Mouse (Mus musculus) kidney, adult 18-20 months (tissue): ENCODE measurements at regions not wholly inside any gene's neighbourhood (a gene's known extent, or its start where the extent isn't known, plus 50 kb on each side); places are given as distances from the start of the nearest gene placed in this dataset.

ENCODE experiments used
- DNase-seq: peaks from one replicate; pipeline ENCODE4 v3.0.0; 2021

GRCm38 (mm10) chr15:36884671-36885365 lies 122.8 kb downstream of the Zfp706 start:
- DNase-seq: no peak

DNA sequence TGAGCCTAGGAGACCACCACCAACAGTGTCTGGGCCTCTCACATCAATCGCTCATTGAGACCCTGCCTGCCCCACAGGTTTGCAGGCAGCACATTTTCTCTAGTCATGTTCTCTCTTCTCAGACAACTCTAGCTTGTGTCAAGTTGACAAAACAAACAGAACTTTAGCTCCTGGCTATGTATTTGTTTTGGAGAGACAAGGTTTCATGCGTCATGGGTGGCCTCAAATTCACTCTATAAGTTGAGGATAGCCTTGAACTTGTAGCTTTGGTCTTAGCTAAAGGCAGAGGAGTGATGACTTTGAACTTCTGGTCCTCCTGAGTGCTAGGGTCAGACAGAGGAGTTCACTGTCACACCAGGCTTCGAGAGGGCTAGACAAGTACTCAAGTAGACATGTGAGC lies 123.5 kb downstream of the Zfp706 start:
- DNase-seq: no peak

DNA sequence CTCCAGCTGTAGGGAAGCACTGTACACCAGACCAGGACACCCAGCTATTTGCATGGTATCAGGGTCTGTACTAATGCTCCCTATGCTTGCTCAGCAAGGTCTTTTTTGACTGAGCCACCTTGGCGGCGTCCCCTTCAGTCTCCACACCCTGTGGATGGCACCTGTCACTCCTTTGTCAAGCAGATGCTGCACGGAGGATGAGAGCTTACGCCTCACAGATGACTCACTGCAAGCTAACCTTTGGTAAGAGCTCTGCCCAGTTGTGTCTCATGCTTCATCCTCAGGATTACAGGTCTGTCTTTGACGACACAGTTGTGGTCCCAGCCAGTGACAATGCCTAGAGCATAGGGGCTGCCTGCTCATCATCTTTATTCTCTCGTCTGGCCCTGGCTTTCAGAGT lies 124.4 kb downstream of the Zfp706 start:
- DNase-seq: no peak

DNA sequence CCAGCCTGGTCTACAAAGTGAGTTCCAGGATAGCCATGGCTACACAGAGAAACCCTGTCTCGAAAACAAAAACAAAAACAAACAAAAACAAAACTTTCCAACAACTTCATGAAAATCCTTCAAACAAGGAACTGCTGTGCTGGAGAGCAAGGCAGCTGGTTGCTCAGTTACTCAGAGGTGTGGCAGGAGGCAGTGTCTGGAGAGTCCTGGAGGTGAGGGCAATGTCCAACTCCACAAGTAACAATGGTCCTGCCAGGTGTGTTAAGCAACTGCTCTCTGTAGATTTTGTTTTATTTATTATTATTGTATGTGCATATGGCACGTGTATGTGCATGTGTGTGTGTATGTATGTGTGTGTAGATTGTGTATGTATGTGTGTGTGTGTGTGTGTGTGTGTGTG lies 126.0 kb downstream of the Zfp706 start:
- DNase-seq: peak; percentile 50

DNA sequence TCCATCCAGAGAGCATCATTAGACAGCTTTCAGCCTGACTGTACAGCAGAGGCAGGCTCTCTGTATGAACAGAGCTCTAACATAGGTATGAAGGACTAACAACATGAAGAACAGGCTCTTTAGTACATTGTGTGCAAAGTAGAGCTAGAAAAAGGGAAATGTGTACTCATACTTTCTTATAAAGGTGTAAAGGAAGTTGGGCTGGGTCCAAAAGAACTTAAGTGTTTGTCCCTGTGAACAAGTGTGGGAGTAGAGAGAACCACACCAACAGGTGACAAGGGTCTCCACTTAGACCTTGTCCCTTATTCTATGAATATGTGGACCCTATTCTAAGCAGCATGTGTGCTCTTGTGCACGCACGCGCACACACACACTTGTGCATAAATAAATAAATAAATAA lies 127.0 kb downstream of the Zfp706 start:
- DNase-seq: no peak

GRCm38 (mm10) chr15:36879587-36879986 lies 128.0 kb downstream of the Zfp706 start:
- DNase-seq: no peak

- no peak for DNase-seq
Observed at GRCm38 (mm10) chr15:36878960-36879359, 128.6 kb downstream of the Zfp706 start.

DNA sequence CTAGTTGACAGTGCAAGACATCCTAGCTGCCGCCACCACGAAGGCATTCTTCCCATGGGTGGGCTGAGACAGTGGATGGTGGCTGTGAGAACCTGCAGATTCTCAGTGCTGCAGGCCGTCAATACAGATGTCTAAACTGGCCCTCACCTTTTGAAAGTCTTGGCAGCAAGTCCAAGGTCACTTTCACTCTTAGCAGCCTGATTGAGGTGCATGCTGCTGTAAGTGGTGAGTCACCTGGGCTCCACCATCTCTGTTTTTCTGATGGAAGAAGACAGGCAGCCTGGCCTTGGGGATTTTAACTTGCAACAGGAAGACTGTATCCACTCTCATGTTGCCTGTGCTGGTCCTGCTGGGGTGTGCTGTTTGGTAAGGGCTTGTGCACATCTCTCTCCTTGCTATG lies 129.3 kb downstream of the Zfp706 start:
- DNase-seq: no peak

DNA sequence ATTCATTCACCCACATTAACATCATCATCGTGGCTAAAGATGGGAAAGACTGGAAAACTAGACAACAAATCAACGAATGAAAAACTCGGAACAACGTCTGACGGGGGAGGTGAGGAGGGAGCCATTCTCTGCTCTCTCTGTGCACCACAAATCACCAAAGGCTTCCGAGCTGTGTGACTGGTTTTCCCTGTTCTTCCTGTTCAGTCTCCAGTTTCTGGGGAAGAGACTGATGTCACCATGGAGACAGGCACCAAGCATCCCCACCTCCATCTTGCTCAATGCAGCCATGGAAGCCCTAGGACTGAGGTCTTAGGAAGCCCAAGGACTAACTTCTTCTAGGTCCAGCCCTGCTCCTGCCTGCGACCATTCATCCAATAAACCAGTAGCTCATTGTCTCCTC lies 130.1 kb downstream of the Zfp706 start:
- DNase-seq: no peak

GRCm38 (mm10) chr15:36875980-36876778 lies 131.4 kb downstream of the Zfp706 start:
- DNase-seq: no peak

DNA sequence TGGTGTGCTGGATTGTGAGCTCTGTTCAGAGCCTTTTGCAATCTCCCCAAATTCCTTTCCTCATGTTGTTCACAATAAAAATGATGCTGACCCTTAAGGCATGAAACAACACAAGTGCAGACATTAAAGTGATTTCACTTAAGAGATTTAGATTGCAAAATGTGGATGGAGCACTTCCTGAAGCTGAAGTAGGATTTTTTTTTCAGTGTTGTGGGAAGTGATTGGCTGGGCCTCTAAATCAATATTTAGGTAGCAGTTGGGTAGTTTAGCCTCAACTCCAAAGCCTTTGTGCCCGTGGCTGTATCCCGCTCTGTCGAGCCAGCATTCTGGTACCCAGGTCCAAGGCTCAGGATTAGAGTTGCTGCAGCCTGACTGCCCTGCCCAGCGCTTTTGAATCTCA lies 133.0 kb downstream of the Zfp706 start:
- no peak for DNase-seq

DNA sequence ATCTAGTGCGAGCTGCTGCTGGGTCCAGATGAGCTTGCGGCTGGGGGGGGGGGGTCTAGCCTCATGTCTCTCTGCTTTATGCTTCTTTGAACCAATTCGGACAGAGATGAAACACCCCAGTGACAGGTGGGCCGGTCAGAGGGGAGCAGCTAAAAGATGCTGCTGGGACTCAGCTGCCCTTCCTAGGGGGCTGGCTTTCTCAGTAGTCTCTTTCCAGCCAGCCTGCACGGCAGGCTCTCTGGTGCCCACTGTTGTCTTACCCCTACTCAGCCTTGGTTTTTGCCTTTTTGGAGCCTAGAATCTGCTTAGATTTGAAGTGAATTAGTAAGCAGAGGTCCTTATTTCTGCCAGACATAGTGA lies 133.7 kb downstream of the Zfp706 start:
- DNase-seq: no peak

GRCm38 (mm10) chr15:36873058-36873883 lies 134.3 kb downstream of the Zfp706 start:
- DNase-seq: peak; percentile 83

GRCm38 (mm10) chr15:36872566-36872965 lies 135.0 kb downstream of the Zfp706 start:
- no peak for DNase-seq

GRCm38 (mm10) chr15:36870717-36871116 lies 136.9 kb downstream of the Zfp706 start:
- DNase-seq: no peak

DNA sequence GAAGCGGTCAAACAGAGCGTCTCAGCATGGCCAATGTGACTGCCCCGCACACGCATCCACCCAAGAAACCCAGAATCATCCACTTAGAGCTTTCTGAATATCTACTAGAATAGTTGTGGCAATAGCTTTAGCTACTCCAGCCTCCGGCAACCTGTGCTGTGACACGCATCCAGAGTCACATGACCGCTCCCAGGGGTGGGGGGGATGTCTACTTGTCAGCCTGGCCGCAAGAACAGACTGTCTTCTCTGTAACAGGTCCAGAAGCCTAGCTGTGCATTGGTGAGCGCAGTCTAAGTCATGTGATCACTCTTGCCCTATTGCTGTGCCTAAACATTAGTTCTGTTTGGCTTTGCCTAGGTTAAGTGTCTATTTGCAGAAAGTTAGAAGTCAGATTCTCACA lies 137.5 kb downstream of the Zfp706 start:
- DNase-seq: no peak

- DNase-seq: no peak
Observed at GRCm38 (mm10) chr15:36866088-36866487, 141.5 kb downstream of the Zfp706 start.

GRCm38 (mm10) chr15:36865332-36865731 lies 142.2 kb downstream of the Zfp706 start:
- no peak for DNase-seq

DNA sequence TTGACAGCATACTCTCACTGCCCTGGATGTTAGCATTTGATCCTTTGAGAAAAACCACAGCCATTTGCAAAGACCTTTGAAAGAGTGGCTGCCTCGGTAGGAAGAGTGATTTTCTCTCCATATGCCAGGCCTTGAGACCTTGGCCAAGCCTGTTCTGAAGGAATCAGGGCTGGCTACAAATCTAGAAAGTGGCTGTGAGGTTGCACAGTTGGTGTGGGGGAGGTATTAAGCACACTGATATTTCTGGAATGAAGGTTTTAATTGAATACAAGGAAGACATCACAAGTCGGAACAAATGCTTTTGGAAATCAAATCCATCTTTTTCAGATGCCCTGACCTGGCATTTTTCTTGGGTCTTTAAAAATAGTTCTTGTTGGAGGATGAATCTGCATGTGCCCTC lies 143.5 kb downstream of the Zfp706 start:
- DNase-seq: no peak

- no peak for DNase-seq
Observed at GRCm38 (mm10) chr15:36858711-36859110, 148.9 kb downstream of the Zfp706 start.

DNA sequence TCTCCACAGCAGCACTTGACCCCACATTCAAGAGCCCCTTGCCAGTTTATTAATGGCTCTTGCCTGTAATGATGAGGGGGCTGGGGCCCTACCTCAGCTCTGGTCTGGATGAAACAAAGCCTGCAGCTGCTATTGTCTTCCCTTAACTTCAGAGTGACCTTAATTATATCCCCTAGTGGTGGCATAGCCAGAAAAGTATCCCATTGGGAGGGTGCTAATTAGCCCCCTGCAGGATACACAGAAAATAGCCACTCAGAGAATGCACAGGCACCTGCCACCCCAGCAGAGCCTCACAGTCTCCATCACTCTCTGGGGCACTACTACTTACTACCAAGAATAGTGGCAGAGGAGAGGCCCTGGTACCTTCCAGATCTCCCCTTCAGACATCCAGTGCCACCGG lies 150.0 kb downstream of the Zfp706 start:
- no peak for DNase-seq

DNA sequence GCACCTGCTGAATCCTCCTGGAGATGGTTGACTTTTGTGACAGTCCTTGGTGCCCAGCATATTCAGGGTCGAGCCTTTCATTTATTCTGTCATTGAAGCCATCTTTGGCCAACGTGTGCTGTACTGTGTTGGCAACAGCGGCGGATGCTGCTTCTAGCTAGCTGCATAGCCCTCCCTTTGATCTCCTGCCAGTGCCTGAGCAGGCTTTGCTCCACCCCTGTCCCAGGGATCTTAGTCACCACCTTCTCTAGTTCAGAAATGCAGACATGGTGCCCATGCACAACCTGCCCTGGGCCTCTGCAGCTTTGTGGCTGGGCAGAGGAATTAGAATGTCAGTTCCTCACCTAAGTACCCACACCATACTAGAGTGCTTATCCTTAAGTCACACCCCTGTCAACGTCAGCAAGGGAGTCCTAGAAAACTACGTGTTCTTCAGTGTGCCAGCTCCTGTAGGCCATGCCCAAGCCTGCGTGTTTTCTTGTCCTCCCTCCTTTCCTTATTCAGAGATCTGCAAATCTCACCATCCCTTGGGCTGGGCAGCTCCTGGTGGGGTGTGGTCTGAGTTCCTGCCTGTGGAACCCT lies 151.9 kb downstream of the Zfp706 start:
- DNase-seq: no peak

GRCm38 (mm10) chr15:36854900-36855321 lies 152.7 kb downstream of the Zfp706 start:
- DNase-seq: no peak
